ENCODE assay signal across 11 mouse cellular contexts in genomic region chr10:21684286-21685013, GRCm38 (mm10).
DNase-seq lines count a peak whose midpoint lies in the region; ATAC-seq lines count a peak whose summit lies in the region.
"Had no signal": no experiment of that assay in that cellular context is flagged by ENCODE, and none has a peak within 500 bp of the region (broad histone marks: within the 10 kb centered on the region; RNA-seq: fewer than 3 reads in every experiment).

No protein-coding gene starts in this region.

- no peak overlapping the region for H3K9ac ChIP-seq in kidney, embryonic 15.5 days
- H3K9ac ChIP-seq: liver, embryonic 13.5 days had no signal

- no peak overlapping the region for H3K4me3 ChIP-seq in kidney, embryonic 15.5 days (replicated peaks)
- H3K4me3 ChIP-seq: liver, embryonic 13.5 days had no signal

- H3K9me3 ChIP-seq in kidney, embryonic 15.5 days (replicated peaks) = no peaks in the 10 kb centered on the region
- H3K9me3 ChIP-seq: liver, embryonic 13.5 days had no signal

- peaks cover 14% of the 10 kb centered on the region for H3K4me1 ChIP-seq in kidney, embryonic 15.5 days

- H3K27ac ChIP-seq in kidney, embryonic 15.5 days = 0 out of 2 replicates have a peak overlapping the region, but pooled peaks have one; percentile 32

- H3K4me2 ChIP-seq in kidney, embryonic 15.5 days = no peak overlapping the region
- H3K4me2 ChIP-seq: liver, embryonic 13.5 days had no signal

- no peaks in the 10 kb centered on the region for H3K27me3 ChIP-seq in kidney, embryonic 15.5 days
- H3K27me3 ChIP-seq: liver, embryonic 13.5 days had no signal

- no peak for DNase-seq in frontal cortex, postnatal 25 days (ENCODE audit: low spot score in 2 of 2)
- DNase-seq in right cerebral cortex, adult 18-20 months = peak; percentile 48
- no peak for DNase-seq in right cerebral cortex, postnatal 14 days
- DNase-seq in telencephalon, adult 2 months (ENCODE audit: low read depth, low spot score) = peak; percentile 48
- no peak for DNase-seq in embryo, embryonic 10 days (ENCODE audit: low spot score)
- DNase-seq in thymus, postnatal 0 days (ENCODE audit: low spot score) = no peak
- DNase-seq: adrenal gland, postnatal 25 days; cerebellum, adult 9-11 months; liver, embryonic 13.5 days had no signal

- WGBS in kidney, embryonic 15.5 days = 64% methylated on average over 9 of the region's 9 CpGs

- ATAC-seq in frontal cortex, adult (ENCODE audit: low TSS enrichment) = peak; percentile 84
- ATAC-seq in kidney, embryonic 15.5 days (replicated peaks; ENCODE audit: low FRiP score) = no peak

- no peaks in the 10 kb centered on the region for H3K36me3 ChIP-seq in kidney, embryonic 15.5 days
- H3K36me3 ChIP-seq: liver, embryonic 13.5 days had no signal

Comparison
In these comparisons a context has a peak if more than half of its experiments do, and no peak if none do; other contexts are left out.
1. DNase-seq: peak in right cerebral cortex, adult 18-20 months (single experiment) and telencephalon, adult 2 months (single experiment); none in frontal cortex, postnatal 25 days (0 of 2), right cerebral cortex, postnatal 14 days (single experiment), embryo, embryonic 10 days (single experiment) and thymus, postnatal 0 days (single experiment).